Mouse (Mus musculus) E14TG2a.4 (cell line): ENCODE data around the gene Eya2.

Source experiments
- H3K27me3 ChIP-seq: 2 replicates; pipeline ENCODE4 v1.6.1; 2014; ENCODE audit warnings: low read length, control low read depth; ENCODE audit not compliant: insufficient read depth
- H3K36me3 ChIP-seq: 2 replicates; pipeline ENCODE4 v1.6.1; 2014; ENCODE audit warnings: low read length, control low read depth; ENCODE audit not compliant: insufficient read depth
- H3K4me1 ChIP-seq: replicated peaks from 2 replicates; pipeline ENCODE4 v1.6.1; 2014; ENCODE audit warnings: low read depth, low read length, control low read depth
- H3K4me3 ChIP-seq: replicated peaks from 2 replicates; pipeline ENCODE4 v1.5.1; 2014; ENCODE audit warnings: mild to moderate bottlenecking, low read length
- H3K9me3 ChIP-seq: 2 replicates; pipeline ENCODE4 v1.6.1; 2014; ENCODE audit warnings: low read length, control low read depth
- CTCF ChIP-seq: conservative IDR thresholded peaks from 2 replicates; pipeline ENCODE4 v1.5.1; 2014; ENCODE audit warnings: low read length
- NANOG ChIP-seq: IDR thresholded peaks from 2 replicates; pipeline ENCODE4 v1.6.1; 2014; ENCODE audit warnings: borderline replicate concordance, low read length, mixed read lengths
- POU5F1 ChIP-seq: IDR thresholded peaks from 2 replicates; pipeline ENCODE4 v1.6.1; 2014; ENCODE audit warnings: low read length, borderline replicate concordance

Eya2 gene

DNA sequence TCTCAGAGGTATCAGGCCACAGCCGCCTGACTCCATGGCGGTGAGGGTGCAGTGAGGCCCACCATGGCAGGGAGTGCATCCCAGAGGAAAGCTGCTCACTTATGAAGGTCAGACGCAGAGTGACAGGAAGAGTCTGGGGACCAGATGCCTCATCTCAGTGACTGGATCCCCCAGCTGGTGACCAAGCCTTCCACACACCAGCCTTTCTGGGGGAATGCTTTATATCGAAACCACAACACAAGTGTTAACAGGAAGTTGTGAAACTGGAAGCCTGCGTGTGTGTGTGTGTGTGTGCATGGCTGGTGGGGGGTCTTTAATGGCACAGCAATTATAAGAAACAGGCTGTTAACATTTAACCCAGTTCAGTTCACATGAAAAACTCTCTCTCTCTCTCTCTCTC is 64.7 kb downstream of the Eya2 start:
- TF ChIP-seq POU5F1 (no peak), CTCF (no peak), NANOG (no peak)
- Histone ChIP-seq H3K27me3 (peaks cover 2% of the 10 kb centered on the region; the same call in 1 of the 2 replicates), H3K4me1 (peaks cover 6% of the 10 kb centered on the region), H3K9me3 (no peaks in the 10 kb centered on the region), H3K4me3 (no peak overlapping the region), H3K36me3 (no peaks in the 10 kb centered on the region)

DNA sequence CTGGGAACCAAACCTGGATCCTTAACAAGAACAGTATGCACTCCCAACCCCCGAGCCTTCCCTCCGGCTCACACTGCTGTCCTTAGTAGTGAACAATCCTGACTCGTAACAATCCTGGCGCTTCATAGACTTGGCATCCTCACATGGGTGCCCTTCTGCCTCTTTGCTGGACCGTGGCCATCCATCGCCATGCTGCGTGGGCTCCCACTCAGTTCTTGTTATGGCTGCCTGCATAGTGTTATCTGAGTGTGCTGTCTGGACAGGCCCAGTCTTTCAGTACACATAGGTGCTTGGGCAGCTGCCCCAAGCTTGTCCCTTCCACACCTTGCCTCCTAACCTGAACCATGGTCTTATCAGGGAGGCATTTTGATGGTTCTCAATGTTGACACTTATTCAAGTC is 68.4 kb downstream of the Eya2 start:
- Histone ChIP-seq H3K4me1 (peaks cover 15% of the 10 kb centered on the region), H3K36me3 (no peaks in the 10 kb centered on the region), H3K27me3 (peaks cover 7% of the 10 kb centered on the region; the same call in 1 of the 2 replicates), H3K4me3 (no peak overlapping the region), H3K9me3 (no peaks in the 10 kb centered on the region)
- no peak for TF ChIP-seq POU5F1
- TF ChIP-seq CTCF: no peak
- no peak for TF ChIP-seq NANOG

DNA sequence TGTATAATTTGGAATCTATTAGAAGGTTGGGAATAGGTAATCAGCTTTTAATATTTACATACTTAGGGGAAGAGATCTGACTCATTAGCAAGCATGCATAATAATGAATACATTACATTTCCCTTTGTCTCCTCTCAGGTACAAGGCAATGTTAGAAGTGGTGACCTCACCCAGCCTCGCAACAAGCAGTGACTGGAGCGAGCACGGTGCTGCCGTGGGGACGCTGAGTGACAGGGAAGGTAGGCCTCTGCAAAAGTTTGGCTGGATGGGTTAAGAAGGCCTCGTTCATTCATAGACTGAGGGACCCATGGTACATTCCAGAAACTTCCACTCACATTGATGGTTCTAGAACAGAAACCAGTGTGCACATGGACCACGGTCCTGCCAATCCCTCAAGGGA is 69.8 kb downstream of the Eya2 start:
- H3K4me1 ChIP-seq: peaks cover 15% of the 10 kb centered on the region
- TF ChIP-seq POU5F1 (no peak), CTCF (no peak), NANOG (no peak)
- H3K4me3 ChIP-seq: no peak overlapping the region
- H3K9me3 ChIP-seq: no peaks in the 10 kb centered on the region
- peaks cover 7% of the 10 kb centered on the region; the same call in 1 of the 2 replicates for H3K27me3 ChIP-seq
- H3K36me3 ChIP-seq: no peaks in the 10 kb centered on the region

DNA sequence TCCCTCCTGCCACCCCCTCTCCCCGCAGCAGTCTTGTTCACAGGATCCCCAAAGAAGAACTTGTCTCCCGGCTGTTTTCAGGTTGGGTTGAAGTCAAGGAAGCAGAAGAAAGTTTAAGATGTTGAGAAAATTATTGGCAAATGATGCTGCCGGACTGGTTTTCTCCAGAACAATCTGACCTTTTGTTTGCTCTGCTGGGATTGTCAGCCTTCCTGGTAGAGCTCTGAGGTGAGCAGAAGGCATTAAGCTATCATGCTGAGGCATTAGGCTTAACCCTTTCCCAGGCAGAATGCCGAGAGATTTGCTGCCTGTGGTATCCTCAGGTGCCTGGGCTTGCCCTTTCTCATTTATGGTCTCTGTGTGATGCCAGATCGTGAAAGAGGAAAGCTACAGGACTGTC is 70.3 kb downstream of the Eya2 start:
- H3K9me3 ChIP-seq: no peaks in the 10 kb centered on the region
- TF ChIP-seq CTCF (no peak), POU5F1 (no peak), NANOG (no peak)
- no peak overlapping the region for H3K4me3 ChIP-seq
- H3K4me1 ChIP-seq: peaks cover 15% of the 10 kb centered on the region
- no peaks in the 10 kb centered on the region for H3K36me3 ChIP-seq
- peaks cover 7% of the 10 kb centered on the region; the same call in 1 of the 2 replicates for H3K27me3 ChIP-seq

DNA sequence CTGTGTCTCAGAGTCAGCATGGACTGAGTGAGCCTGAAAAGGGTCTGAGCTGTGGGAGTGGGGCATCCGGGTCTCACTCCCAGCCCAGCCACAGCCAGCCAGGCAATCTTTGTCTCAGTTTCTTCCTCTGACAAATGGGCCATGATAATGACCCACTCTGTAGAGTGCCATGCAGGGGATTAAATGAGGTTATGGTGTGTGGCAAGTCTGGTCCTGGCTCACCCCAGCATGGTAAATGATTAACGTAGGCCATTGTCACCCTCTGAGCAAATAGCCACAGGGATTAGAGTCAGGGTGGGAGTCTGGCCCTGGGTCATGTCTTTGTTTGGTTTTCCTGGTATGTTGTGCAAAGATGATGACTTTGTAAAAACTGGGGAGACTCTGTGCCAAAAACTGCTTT is 72.3 kb downstream of the Eya2 start:
- Histone ChIP-seq H3K27me3 (peaks cover 8% of the 10 kb centered on the region; the same call in 1 of the 2 replicates), H3K36me3 (no peaks in the 10 kb centered on the region), H3K4me1 (peaks cover 15% of the 10 kb centered on the region), H3K4me3 (no peak overlapping the region), H3K9me3 (0 out of 2 replicates have a peak, but pooled peaks cover 4% of the 10 kb centered on the region)
- TF ChIP-seq POU5F1 (no peak), NANOG (no peak), CTCF (no peak)

DNA sequence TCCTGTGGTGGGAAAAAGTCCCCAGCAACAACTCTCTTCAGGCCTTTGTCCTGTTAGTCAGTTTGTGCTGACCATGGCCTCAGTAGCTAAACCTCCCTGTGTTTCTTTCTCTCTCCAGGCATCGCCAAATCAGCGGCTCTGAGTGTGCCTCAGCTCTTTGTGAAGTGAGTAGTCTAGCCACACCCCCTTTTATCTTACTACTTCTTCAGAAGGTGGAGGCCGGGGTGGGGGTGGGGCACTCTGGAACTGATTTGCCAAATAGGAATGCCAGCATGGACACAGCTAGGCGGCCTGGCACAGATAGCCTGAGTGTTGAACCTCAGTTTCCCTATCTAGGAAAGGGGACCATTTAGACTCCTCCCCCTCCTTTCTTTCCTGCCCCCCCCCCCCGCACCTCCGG is 87.9 kb downstream of the Eya2 start:
- H3K9me3 ChIP-seq: no peaks in the 10 kb centered on the region
- no peak for TF ChIP-seq NANOG
- TF ChIP-seq CTCF: no peak
- no peak for TF ChIP-seq POU5F1
- no peak overlapping the region for H3K4me3 ChIP-seq
- peaks cover 27% of the 10 kb centered on the region for H3K27me3 ChIP-seq
- no peaks in the 10 kb centered on the region for H3K36me3 ChIP-seq
- H3K4me1 ChIP-seq: peaks cover 5% of the 10 kb centered on the region; the same call in 1 of the 2 replicates

DNA sequence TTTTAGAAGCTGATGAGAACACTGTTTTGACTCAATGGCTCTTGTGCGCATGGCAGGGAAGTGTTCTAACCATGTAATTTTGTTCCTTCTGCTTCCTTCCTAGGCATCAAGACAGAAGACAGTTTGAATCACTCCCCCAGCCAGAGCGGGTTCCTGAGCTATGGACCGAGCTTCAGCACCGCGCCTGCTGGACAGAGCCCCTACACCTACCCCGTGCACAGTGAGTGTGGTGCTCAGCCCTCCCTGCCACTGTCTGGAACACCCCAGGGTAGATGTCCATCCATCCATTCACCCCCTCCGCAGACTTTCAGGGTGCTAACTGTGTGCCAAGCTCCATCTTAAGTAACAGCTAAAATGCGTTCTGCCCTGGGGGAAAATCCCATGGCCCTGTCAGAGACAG is 92.7 kb downstream of the Eya2 start:
- TF ChIP-seq CTCF (no peak), POU5F1 (no peak), NANOG (no peak)
- Histone ChIP-seq H3K27me3 (peaks cover 21% of the 10 kb centered on the region), H3K36me3 (no peaks in the 10 kb centered on the region)

DNA sequence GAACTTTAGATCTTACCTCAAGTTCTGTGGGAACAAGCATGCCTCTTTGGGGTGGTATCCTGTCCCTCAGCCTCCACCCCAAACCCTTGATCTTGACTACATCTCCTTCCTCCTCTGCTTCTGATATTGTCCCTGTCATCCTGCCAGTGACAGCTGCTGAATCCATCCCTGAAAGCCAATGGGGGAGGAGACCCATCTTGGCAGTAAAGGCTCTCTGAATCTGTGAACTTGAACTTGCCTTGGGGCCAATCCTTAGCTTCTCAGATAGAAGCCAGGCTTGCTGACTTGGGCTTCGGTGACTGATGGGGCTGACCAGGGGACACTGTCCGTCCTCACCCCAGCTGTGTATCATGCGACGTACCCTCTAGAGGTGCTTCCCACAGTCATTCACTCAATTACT is 94.1 kb downstream of the Eya2 start:
- no peak for TF ChIP-seq NANOG
- no peak for TF ChIP-seq CTCF
- TF ChIP-seq POU5F1: no peak
- Histone ChIP-seq H3K4me1 (no peaks in the 10 kb centered on the region), H3K4me3 (no peak overlapping the region), H3K27me3 (peaks cover 21% of the 10 kb centered on the region), H3K9me3 (no peaks in the 10 kb centered on the region), H3K36me3 (no peaks in the 10 kb centered on the region)

More for the DNA sequence above, 92.7 kb downstream of the Eya2 start:
- Histone ChIP-seq H3K4me1 (peaks cover 3% of the 10 kb centered on the region; the same call in 1 of the 2 replicates), H3K4me3 (no peak overlapping the region), H3K9me3 (no peaks in the 10 kb centered on the region)

DNA sequence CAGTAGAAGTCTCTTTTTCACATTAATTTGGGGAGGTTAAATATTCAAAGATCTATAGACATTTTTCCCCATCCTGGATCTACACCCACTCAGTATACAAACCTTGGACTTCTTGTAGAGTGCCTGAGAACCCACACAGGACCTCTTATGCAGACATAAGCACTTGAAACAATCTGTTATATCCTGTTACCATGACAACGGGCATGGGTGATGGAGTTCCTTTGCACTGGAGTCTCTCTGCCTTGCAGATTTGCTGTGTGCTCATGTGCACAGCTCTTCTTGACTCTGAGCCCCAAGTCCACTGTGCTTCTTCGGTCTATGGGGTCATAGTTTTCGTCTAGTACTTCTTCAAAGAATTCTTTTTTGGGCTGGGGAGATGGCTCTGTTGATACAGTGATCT is 96.2 kb downstream of the Eya2 start:
- TF ChIP-seq CTCF (no peak), NANOG (no peak), POU5F1 (no peak)
- H3K9me3 ChIP-seq: no peaks in the 10 kb centered on the region
- H3K27me3 ChIP-seq: peaks cover 11% of the 10 kb centered on the region
- H3K36me3 ChIP-seq: no peaks in the 10 kb centered on the region
- H3K4me3 ChIP-seq: no peak overlapping the region
- no peaks in the 10 kb centered on the region for H3K4me1 ChIP-seq
